Mouse (Mus musculus) intestine, embryonic 15.5 days (tissue): ENCODE measurements around the gene Cyb5d2. TPM values are rescaled to one million over a fixed set of nuclear protein-coding genes. Genes with fewer than 3 reads are reported as not detected.
"Not testable (repeated sequence)": the region's sequence is repeated elsewhere in the genome, so short reads cannot be mapped to it uniquely, and the experiment has no call there.

ENCODE experiments used
- ATAC-seq: fragments of 200-750 bp; cut with Nextera tagmentation; 2 replicates; pipeline ENCODE4 v1.8.0; 2017; ENCODE audit warnings: moderate TSS enrichment, moderate library complexity
- H3K27ac ChIP-seq: fragments of 300-500 bp; sonication (generic); 2 replicates; pipeline ENCODE4 v1.5.1; 2015; ENCODE audit warnings: mild to moderate bottlenecking, inconsistent platforms
- H3K27me3 ChIP-seq: fragments of 300-500 bp; sonication (generic); replicated peaks from 2 replicates; pipeline ENCODE4 v1.6.1; 2015; ENCODE audit warnings: inconsistent platforms
- H3K36me3 ChIP-seq: fragments of 300-500 bp; sonication (generic); 2 replicates; pipeline ENCODE4 v1.6.1; 2015; ENCODE audit warnings: inconsistent platforms
- H3K4me1 ChIP-seq: fragments of 300-500 bp; sonication (generic); replicated peaks from 2 replicates; pipeline ENCODE4 v1.6.1; 2015; ENCODE audit warnings: inconsistent platforms
- H3K4me2 ChIP-seq: fragments of 300-500 bp; sonication (generic); replicated peaks from 2 replicates; pipeline ENCODE4 v1.6.1; 2015; ENCODE audit warnings: mild to moderate bottlenecking, inconsistent platforms
- H3K4me3 ChIP-seq: fragments of 300-500 bp; sonication (generic); replicated peaks from 2 replicates; pipeline ENCODE4 v1.5.1; 2015; ENCODE audit warnings: inconsistent platforms
- H3K9ac ChIP-seq: fragments of 300-500 bp; sonication (generic); 2 replicates; pipeline ENCODE4 v1.6.1; 2015; ENCODE audit warnings: inconsistent platforms
- H3K9me3 ChIP-seq: fragments of 300-500 bp; sonication (generic); 2 replicates; pipeline ENCODE4 v1.6.1; 2016; ENCODE audit warnings: inconsistent platforms
- WGBS: fragments of 180-500 bp; shearing (Covaris S2); methylation state at CpG from one replicate; pipeline ENCODE4 v1.1.7; 2015; 5-methylcytosine and 5-hydroxymethylcytosine counted together
- polyA plus RNA-seq: library from polyadenylated mRNA; unstranded; fragments of >200 nt; fragmentation: Nextera tagmentation; extraction: Ambion mirVana; gene quantifications from 2 replicates; pipeline ENCODE4 v1.2.1, GENCODE M21; 2015

Gene Cyb5d2
- polyA plus RNA-seq, 1 experiment from 2014 or later: 4.1 TPM

- Histone ChIP-seq H3K9ac (no peak overlapping the region), H3K27ac (no peak overlapping the region), H3K9me3 (no peaks in the 10 kb centered on the region), H3K27me3 (no peaks in the 10 kb centered on the region), H3K4me2 (no peak overlapping the region), H3K4me3 (no peak overlapping the region), H3K4me1 (peaks cover 8% of the 10 kb centered on the region), H3K36me3 (no peaks in the 10 kb centered on the region)
- no peak for ATAC-seq
Observed at GRCm38 (mm10) chr11:72804586-72804985, 8.6 kb upstream of the Cyb5d2 start.

- Histone ChIP-seq H3K9ac (no peak overlapping the region), H3K27ac (no peak overlapping the region), H3K4me1 (peaks cover 8% of the 10 kb centered on the region), H3K4me2 (no peak overlapping the region), H3K9me3 (no peaks in the 10 kb centered on the region), H3K4me3 (no peak overlapping the region), H3K27me3 (no peaks in the 10 kb centered on the region), H3K36me3 (no peaks in the 10 kb centered on the region)
- WGBS: 86% methylated on average over 3 of the region's 3 CpGs
- ATAC-seq: no peak
Observed at GRCm38 (mm10) chr11:72803038-72803437, 7.1 kb upstream of the Cyb5d2 start.

GRCm38 (mm10) chr11:72801182-72801581 is 5.2 kb upstream of the Cyb5d2 start:
- no peak overlapping the region for H3K4me2 ChIP-seq
- no peaks in the 10 kb centered on the region for H3K9me3 ChIP-seq
- no peak overlapping the region for H3K4me3 ChIP-seq
- H3K27ac ChIP-seq: no peak overlapping the region
- no peaks in the 10 kb centered on the region for H3K36me3 ChIP-seq
- no peaks in the 10 kb centered on the region for H3K27me3 ChIP-seq
- peak; percentile 75 for ATAC-seq
- H3K9ac ChIP-seq: no peak overlapping the region
- peaks cover 5% of the 10 kb centered on the region for H3K4me1 ChIP-seq

- no peak for ATAC-seq
- H3K4me1 ChIP-seq: no peaks in the 10 kb centered on the region
- no peak overlapping the region for H3K4me3 ChIP-seq
- no peaks in the 10 kb centered on the region for H3K27me3 ChIP-seq
- no peak overlapping the region for H3K4me2 ChIP-seq
- no peaks in the 10 kb centered on the region for H3K9me3 ChIP-seq
- no peak overlapping the region for H3K9ac ChIP-seq
- no peak overlapping the region for H3K27ac ChIP-seq
- H3K36me3 ChIP-seq: no peaks in the 10 kb centered on the region
Observed at GRCm38 (mm10) chr11:72798112-72798511, 2.2 kb upstream of the Cyb5d2 start.

- H3K4me1 ChIP-seq: no peaks in the 10 kb centered on the region
- no peaks in the 10 kb centered on the region for H3K27me3 ChIP-seq
- peak overlapping the region; percentile 74 for H3K4me2 ChIP-seq
- H3K9ac ChIP-seq: peak overlapping the region; percentile 77
- no peaks in the 10 kb centered on the region for H3K9me3 ChIP-seq
- peak overlapping the region; percentile 59; the same call in 1 of the 2 replicates for H3K27ac ChIP-seq
- H3K36me3 ChIP-seq: no peaks in the 10 kb centered on the region
- H3K4me3 ChIP-seq: peak overlapping the region; percentile 94
- 11% methylated on average over 10 of the region's 10 CpGs for WGBS
- no peak for ATAC-seq
Observed at GRCm38 (mm10) chr11:72796773-72797338, 914 bp upstream of the Cyb5d2 start.

- Histone ChIP-seq H3K4me1 (no peaks in the 10 kb centered on the region), H3K4me2 (peak overlapping the region; percentile 74), H3K9me3 (no peaks in the 10 kb centered on the region), H3K9ac (peak overlapping the region; percentile 77), H3K27ac (peak overlapping the region; percentile 59), H3K36me3 (no peaks in the 10 kb centered on the region), H3K4me3 (peak overlapping the region; percentile 94), H3K27me3 (no peaks in the 10 kb centered on the region)
- peak; percentile 57 for ATAC-seq
- WGBS: under 1% methylated on average over 42 of the region's 42 CpGs
Observed at GRCm38 (mm10) chr11:72796296-72796687, 350 bp upstream of the Cyb5d2 start.

- peak overlapping the region; percentile 85 for H3K4me2 ChIP-seq
- H3K27me3 ChIP-seq: no peaks in the 10 kb centered on the region
- H3K9ac ChIP-seq: peak overlapping the region; percentile 77
- no peaks in the 10 kb centered on the region for H3K9me3 ChIP-seq
- 15% methylated on average over 14 of the region's 14 CpGs for WGBS
- peak overlapping the region; percentile 34 for H3K27ac ChIP-seq
- H3K4me3 ChIP-seq: peak overlapping the region; percentile 94
- H3K4me1 ChIP-seq: no peaks in the 10 kb centered on the region
- H3K36me3 ChIP-seq: no peaks in the 10 kb centered on the region
- ATAC-seq: peak; percentile 28
Observed at GRCm38 (mm10) chr11:72795149-72795454, 840 bp downstream of the Cyb5d2 start.

GRCm38 (mm10) chr11:72792033-72792432 is 3.9 kb downstream of the Cyb5d2 start:
- Histone ChIP-seq H3K4me3 (no peak overlapping the region), H3K9me3 (no peaks in the 10 kb centered on the region), H3K9ac (no peak overlapping the region), H3K4me2 (no peak overlapping the region), H3K4me1 (no peaks in the 10 kb centered on the region), H3K27ac (no peak overlapping the region), H3K36me3 (no peaks in the 10 kb centered on the region), H3K27me3 (no peaks in the 10 kb centered on the region)
- no peak for ATAC-seq

- Histone ChIP-seq H3K4me1 (no peaks in the 10 kb centered on the region), H3K4me3 (no peak overlapping the region), H3K36me3 (no peaks in the 10 kb centered on the region), H3K27ac (no peak overlapping the region), H3K9ac (no peak overlapping the region), H3K4me2 (no peak overlapping the region), H3K9me3 (no peaks in the 10 kb centered on the region), H3K27me3 (no peaks in the 10 kb centered on the region)
- WGBS: 76% methylated on average over 3 of the region's 3 CpGs
- no peak for ATAC-seq
Observed at GRCm38 (mm10) chr11:72782503-72782902, 13.4 kb downstream of the Cyb5d2 start.

GRCm38 (mm10) chr11:72782103-72782502 is 13.8 kb downstream of the Cyb5d2 start:
- Histone ChIP-seq H3K4me2 (no peak overlapping the region), H3K36me3 (no peaks in the 10 kb centered on the region), H3K27ac (no peak overlapping the region), H3K4me3 (no peak overlapping the region), H3K9me3 (no peaks in the 10 kb centered on the region), H3K9ac (no peak overlapping the region), H3K4me1 (no peaks in the 10 kb centered on the region), H3K27me3 (no peaks in the 10 kb centered on the region)
- no peak for ATAC-seq
- 64% methylated on average over 2 of the region's 2 CpGs for WGBS

GRCm38 (mm10) chr11:72778957-72779356 is 17.0 kb downstream of the Cyb5d2 start:
- H3K4me1 ChIP-seq: no peaks in the 10 kb centered on the region
- no peaks in the 10 kb centered on the region for H3K36me3 ChIP-seq
- H3K9me3 ChIP-seq: no peaks in the 10 kb centered on the region
- no peak overlapping the region for H3K9ac ChIP-seq
- H3K4me2 ChIP-seq: no peak overlapping the region
- H3K4me3 ChIP-seq: no peak overlapping the region
- H3K27ac ChIP-seq: no peak overlapping the region
- ATAC-seq: peak; percentile 89
- no peaks in the 10 kb centered on the region for H3K27me3 ChIP-seq

GRCm38 (mm10) chr11:72772611-72773010 is 23.3 kb downstream of the Cyb5d2 start:
- not testable (repeated sequence) for H3K4me3 ChIP-seq, H3K4me2 ChIP-seq, ATAC-seq, H3K27ac ChIP-seq, H3K9me3 ChIP-seq, H3K4me1 ChIP-seq, H3K27me3 ChIP-seq, H3K36me3 ChIP-seq, H3K9ac ChIP-seq
- WGBS: 38% methylated on average over 1 of the region's 1 CpGs

GRCm38 (mm10) chr11:72771461-72771860 is 24.5 kb downstream of the Cyb5d2 start:
- Histone ChIP-seq H3K9ac (no peak overlapping the region), H3K9me3 (no peaks in the 10 kb centered on the region), H3K27me3 (no peaks in the 10 kb centered on the region), H3K4me2 (no peak overlapping the region), H3K36me3 (no peaks in the 10 kb centered on the region), H3K4me3 (no peak overlapping the region), H3K27ac (no peak overlapping the region), H3K4me1 (0 out of 2 replicates have a peak, but pooled peaks cover 4% of the 10 kb centered on the region)
- ATAC-seq: no peak; the same call in 1 of the 2 replicates
- 58% methylated on average over 4 of the region's 4 CpGs for whole genome bisulfite sequencing
